Mouse (Mus musculus) layer of hippocampus, adult 9-10 months (tissue): Measurements from ENCODE around the gene B230217C12Rik.

Experiments
- DNase-seq: peaks from one replicate; pipeline ENCODE4 v3.0.0; 2022; ENCODE audit warnings: low spot score

The B230217C12Rik gene

GRCm38 (mm10) chr11:97840539-97840954 lies at the start of gene B230217C12Rik:
Gene B230217C12Rik (plus strand): TSS chr11:97840780.
- DNase-seq, result no peak

- peak; percentile 78 for DNase-seq
Observed at GRCm38 (mm10) chr11:97793165-97793564, 47.4 kb upstream of the B230217C12Rik start.

GRCm38 (mm10) chr11:97796910-97797309 lies 43.7 kb upstream of the B230217C12Rik start:
- DNase-seq, result peak; percentile 85

DNA sequence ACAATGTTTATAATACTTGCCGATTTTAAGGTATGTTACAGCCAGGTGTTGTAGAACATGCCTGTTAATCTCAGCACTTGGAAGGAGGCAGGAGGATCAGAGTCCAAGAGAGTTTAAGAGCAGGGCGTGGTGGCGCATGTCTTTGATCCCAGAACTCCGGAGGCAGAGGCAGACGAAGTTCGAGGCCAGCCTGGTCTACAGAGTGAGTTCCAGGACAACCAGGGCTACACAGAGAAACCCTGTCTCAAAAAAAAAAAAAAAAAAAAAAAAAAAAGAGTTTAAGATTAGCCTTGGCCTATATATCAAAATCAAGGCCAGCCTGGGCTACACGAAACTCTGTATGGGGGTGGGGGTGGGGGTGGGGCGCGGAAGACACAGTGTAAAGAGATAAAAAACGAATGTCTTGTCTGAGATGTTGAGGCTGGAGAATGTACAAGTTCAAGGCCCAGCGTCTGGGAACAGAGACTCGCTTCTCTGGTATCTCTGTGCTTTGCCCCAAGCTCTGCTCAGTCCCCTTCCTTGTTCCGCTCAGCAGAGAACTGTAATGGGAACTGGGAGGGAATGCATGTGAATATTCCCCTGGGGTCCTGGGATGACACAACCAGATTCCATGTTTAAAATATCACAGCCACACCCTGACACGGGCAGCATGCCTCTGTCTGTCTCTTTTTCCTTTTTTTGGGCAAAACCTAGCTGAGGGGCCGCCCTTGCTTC lies 43.1 kb upstream of the B230217C12Rik start:
- no peak for DNase-seq

DNA sequence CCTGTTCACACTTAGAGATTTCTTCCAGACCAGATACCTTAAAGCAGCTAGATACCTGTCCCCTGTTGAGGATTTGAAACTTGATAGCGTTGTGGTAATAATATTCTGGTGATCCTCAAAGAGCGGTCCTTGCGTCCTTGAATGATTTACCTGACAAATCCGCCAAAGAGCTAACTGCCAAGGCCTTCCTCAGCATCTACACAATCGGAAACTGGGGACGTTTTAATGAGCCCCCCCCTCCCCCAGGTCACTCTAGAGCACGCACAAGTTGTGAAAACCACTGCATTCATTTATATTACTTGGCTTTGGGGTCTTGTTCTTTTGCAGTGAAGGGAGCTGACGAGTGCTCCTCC lies 42.5 kb upstream of the B230217C12Rik start:
- no peak for DNase-seq

DNA sequence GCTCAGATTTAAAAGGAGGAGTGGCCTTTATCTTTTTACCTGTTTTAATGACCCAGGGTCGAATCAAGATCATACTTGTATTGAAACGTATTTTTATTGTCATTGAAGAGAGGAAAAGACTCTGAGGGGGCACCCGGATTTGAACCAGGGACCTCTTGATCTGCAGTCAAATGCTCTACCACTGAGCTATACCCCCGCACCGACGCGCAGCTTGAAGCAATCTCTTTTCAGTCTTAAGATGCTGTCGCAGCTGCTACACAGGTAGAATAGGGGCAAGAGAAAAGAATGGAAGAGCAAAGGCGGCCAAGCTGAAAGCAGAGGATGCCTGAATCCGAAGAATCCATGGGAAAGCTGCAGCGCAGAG lies 41.8 kb upstream of the B230217C12Rik start, which contains the start of gene Lasp1:
Gene Lasp1, plus strand, starts transcription at position 219 of the 364 bp plus-strand sequence.
- peak; percentile 89 for DNase-seq

DNA sequence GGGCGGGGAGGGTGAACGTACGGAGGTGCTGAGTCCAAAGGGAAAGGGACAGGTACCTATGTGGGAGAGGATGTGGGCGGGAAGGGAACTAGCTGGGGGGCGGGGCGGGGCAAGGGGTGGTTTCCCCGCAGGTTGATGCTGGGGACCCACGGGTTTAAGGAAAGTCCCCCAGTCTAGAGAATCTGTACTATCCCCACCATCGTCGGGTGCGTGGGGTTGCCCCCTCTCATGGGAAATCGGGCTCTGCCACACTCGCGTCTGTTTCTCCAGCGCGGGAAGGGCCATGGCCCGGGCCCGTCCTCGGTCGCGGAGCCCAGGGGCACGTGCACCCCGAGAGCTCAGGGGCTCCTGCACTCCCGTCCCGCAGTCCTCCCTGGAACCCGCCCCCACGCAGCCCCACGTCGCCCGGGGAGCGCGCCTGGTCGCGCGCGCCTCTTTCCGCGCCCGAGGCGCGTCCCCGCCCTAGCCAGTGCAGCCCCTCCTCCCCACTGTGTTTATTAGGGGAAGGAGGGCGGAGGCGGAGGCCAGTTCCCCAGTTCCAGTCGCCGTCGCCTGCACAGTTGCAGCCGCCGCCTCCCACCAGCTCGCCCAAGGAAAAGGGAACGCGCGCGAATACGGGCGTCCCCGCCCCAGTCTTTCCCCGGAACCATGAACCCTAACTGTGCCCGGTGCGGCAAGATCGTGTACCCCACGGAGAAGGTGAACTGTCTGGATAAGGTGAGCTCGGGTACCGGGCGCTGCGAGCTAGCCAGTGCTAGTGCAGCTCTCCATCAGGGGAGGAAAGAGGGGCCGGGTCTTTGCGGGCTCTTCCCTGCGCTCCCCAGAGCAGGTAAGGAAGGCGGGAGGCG lies 41.2 kb upstream of the B230217C12Rik start:
- DNase-seq, result peak; percentile 67

DNA sequence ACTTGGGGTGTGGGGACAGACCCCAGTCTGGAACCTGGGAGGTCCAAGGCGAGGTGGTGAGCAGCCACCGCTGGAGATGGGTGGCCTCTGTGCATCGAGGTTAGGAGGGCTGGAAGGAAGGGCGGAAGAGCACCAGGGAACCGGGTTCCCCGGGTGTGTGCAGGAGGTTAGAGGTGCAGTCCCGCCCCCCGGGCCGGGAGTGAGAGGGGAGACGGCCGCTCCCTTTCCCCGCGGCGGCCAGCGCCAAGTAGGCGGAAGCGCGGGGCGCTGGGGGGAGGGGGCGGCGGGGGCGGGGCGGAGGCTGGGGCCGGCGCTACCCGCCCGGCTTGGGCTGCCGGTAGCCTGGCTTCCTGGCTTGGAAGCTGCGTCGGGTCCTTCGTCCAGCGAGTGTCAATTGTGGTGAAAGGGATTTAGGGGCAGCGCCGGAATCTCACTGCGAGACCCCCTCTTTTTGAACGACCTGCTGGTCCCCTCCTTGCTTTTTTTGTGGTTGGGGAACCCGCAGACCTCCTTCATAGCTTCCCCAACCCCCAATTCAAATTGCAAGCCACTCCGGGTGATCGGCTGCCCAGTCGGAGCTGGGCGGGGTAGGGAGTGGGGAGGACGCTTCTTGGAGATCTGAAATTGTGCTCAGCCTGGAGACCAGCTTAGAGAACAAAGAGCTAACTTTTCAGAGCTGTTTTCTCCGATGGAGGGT lies 40.4 kb upstream of the B230217C12Rik start:
- no peak for DNase-seq

DNA sequence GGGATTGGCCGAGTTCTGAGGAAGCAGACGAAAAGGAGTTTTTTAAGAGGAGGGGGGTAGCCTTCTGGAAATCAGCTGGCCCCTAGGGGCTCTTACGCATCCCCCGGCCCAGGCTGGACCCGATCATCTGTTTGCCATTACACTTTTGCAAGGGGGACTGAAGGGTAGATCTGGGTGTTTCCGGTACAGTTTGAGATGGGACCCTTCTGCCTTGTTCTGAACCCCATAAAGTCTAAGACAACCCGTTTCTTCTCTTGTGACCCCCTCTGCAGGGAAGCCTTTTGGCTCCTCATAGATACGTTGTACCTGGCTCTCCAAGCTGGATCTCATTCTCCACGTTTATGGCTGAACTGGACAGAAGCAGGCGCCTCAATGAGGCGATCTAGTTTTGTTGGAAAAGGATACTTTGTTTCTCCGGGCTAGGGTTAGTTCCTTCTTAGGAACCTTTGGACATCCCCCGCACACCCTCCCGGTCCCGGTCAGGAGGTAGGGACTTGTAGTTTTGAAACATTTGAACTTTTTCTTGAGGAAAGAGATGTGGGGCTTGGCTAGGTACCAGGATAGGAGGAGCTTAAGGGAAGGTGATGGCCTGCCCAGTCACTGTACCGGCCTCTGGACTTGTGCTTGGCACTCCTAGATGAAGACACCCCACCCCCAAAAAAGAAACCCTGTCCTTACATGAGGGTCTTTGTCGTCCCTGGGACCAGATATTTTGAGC lies 39.7 kb upstream of the B230217C12Rik start:
- DNase-seq, result no peak

DNA sequence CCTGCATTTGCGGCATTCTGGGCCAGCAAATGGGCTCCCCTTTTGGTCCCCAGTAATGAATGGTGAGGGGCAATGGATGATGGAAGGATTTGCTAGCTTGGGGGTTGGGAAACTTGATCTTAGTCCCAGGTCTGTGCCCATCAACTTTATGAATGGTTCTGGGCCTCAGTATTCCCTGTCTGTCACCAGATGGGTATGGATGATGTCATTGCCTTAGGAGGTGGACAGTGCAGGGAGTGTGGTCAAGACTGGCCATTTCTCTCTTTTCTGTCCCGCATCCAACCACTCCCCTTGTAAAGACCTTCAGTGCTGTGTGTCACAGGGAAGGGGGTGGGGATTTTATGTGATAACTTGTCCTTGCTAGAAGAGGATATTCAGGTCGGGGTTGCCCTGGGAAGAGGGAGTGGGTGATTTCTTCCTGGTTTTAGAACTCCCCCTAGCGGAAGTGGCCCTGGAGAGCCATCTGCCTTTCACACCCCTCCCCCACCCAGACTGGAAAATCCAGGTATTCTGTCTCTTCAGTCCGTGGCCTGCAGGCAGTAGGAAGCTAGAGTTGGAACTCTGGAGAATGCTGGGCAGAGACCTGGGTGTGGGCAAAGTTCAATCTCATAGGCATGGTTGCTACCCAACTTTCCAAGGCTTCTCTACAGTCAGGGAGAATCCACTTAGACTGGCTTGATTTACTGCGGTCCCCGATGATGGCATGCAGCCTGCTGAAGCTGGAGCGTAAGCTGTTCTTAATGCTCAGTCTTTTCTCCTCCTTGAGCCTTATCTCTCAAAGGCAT lies 39.0 kb upstream of the B230217C12Rik start:
- no peak for DNase-seq

DNA sequence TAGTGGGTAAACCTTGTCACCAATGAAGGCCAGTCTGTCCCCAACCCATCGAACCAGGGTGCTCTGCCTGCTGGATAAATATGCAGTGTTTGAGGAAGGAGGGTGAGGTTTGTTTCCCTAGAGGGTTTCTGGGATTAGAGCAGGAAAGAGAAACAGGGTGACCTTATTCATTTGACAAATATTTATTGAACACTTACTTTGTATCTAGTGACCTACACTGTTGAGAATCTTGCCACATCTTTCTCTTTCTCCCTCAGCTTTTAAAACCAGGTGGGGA lies 38.4 kb upstream of the B230217C12Rik start:
- DNase-seq, result no peak

GRCm38 (mm10) chr11:97802495-97802894 lies 38.1 kb upstream of the B230217C12Rik start:
- DNase-seq, result no peak

- no peak for DNase-seq
Observed at GRCm38 (mm10) chr11:97803847-97804246, 36.7 kb upstream of the B230217C12Rik start.

GRCm38 (mm10) chr11:97804841-97805661 lies 35.5 kb upstream of the B230217C12Rik start:
- no peak for DNase-seq

DNA sequence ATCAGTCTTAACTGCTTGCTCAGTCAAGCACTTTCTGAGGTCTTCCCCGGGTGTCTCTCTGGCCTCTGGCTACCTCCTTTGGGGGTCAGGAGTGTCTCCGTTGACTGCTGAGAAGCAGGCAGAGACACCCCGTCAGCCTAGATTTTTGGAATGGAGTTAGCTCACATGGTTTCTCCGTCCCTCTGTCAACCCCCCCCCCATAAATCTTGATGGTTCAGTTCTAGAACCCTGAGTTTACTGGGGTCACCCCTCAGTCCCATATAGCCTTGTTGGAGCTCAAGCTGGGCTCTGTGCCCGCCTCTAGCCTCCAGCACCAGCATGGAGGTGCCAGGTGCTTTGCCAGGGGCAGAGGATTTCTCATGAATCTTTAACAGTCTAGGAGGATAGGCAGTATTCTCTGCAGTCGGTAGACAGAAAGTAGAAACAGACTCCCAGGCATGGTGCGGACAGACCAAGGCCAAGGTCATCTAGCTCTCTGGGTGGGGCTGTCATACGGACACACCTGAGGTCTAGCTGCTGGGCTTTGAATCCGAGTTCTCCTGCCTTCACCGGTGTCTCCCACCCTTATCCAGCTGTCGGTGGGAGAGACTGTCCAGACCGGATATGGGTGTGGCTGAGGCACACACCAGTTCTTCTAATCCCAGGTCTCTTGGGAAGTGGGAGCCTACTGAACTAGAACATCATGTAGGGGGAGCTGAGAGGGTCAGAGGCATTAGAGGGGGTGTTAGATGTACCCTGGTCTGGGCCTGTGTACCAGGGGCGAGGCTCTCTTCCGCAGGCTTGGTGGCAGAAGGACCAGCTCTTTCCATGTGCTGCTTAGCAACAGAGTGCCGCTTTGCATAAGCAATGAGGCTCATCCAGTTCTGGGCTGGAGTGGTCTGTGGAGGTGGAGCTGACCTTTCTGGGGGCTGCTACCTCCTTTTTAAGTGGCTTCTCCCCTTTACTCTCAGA lies 34.6 kb upstream of the B230217C12Rik start:
- DNase-seq, result no peak

- no peak for DNase-seq
Observed at GRCm38 (mm10) chr11:97806613-97806964, 34.0 kb upstream of the B230217C12Rik start.

DNA sequence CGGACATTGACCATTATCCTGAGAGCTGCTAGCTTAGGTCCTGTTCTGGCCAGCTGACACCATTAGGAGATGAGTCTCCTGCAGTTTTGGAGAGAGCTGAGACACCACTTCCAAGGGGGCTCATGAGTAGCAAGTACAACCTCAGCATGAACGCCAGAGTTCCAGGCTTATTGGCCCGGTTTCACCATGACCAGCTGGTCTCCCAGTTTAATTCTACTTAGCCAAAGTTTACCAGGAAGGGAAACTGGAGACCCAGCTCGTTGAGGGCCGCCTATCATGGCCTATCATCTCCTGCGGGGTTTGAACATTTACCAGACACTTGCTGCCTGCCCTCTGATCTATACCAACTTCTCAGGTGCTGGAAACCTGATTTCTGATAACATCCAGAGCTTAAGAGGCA lies 33.0 kb upstream of the B230217C12Rik start:
- no peak for DNase-seq

DNA sequence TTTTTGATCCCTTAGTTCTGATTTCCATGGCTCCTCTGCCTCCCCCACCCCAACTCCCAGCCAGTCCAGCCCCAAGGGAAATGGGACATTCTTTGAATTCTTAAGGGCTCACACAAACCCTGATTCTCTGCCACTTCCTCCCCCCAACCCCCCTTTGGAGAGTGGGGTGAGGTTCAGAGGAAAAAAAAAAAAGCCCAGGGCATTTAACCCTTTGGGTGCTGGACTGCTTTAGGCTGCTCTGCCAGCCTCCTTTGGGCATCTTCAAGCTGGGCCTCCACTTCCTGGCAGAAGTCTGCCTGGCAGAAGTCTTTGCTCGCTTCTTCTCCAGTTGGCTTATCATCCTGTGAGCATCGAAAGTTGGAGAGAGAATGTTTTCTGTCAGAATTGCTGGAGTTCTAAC lies 32.5 kb upstream of the B230217C12Rik start:
- DNase-seq, result no peak

DNA sequence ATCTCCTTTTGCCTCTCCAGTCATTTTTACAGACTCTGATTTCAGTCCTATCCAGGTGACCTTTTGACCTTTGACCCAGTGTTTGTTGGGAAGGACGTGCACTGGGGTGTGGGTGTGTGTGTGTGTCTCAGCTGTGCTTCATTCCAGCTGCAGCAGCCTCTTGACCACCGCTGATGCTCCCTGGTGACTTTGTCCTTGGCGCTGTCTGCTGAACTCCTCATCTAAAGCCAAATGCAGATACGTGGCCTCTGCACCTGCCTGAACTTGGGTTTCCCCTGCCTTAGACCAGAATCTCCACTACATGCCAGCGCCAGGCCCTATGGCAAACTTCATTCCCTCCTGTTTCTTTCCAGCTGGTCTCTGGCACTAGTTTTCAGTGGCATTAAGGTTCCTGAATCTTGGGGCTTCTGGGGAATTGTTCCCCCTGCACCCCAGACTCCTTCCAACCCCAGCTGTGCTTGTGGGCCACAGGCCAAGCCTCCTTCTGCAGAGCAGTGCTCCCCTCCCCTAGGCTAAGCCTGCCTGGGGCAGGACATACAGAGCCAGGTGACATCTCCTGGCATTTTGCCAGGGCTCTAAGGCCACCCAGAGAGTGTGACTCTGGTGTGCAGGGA lies 31.9 kb upstream of the B230217C12Rik start:
- no peak for DNase-seq
